Mouse (Mus musculus) cortical plate, adult 2 months (tissue): ENCODE results near the gene Tnik. TPM values are rescaled to one million over a fixed set of nuclear protein-coding genes. Genes with fewer than 3 reads are reported as not detected.
A peak's percentile ranks its signal among the peaks of the same experiment; 100 is the strongest.

Experiments used
- H3K27ac ChIP-seq: fragments of 200-500 bp; 2 replicates; pipeline ENCODE4 v1.5.1; 2012; ENCODE audit warnings: low read length, control low read depth, inconsistent platforms; ENCODE audit not compliant: insufficient read depth
- H3K4me1 ChIP-seq: fragments of 200-500 bp; 2 replicates; pipeline ENCODE4 v1.6.1; 2011; ENCODE audit warnings: low read length; ENCODE audit not compliant: control insufficient read depth, insufficient read depth
- H3K4me3 ChIP-seq: fragments of 200-500 bp; 2 replicates; pipeline ENCODE4 v1.5.1; 2011; ENCODE audit warnings: mild to moderate bottlenecking, low read length, control low read depth; ENCODE audit not compliant: insufficient read depth
- CTCF ChIP-seq: fragments of 200-500 bp; IDR thresholded peaks from 2 replicates; pipeline ENCODE4 v1.5.1; 2011; ENCODE audit warnings: mild to moderate bottlenecking, control low read depth, low read length; ENCODE audit not compliant: insufficient read depth; ENCODE audit errors: extremely low read depth
- POLR2A ChIP-seq: fragments of 200-500 bp; IDR thresholded peaks from 2 replicates; pipeline ENCODE4 v1.6.1; 2011; ENCODE audit warnings: mild to moderate bottlenecking, low read length, control low read depth; ENCODE audit not compliant: insufficient read depth; ENCODE audit errors: extremely low read depth
- polyA plus RNA-seq: library from polyadenylated mRNA; depleted of rRNA; stranded (reverse); fragments of >200 nt; gene quantifications from 2 replicates; pipeline ENCODE4 v1.2.3, GENCODE M21; 2012

Gene Tnik
- polyA plus RNA-seq, 1 experiment: 95.8 TPM

- peaks cover 15% of the 10 kb centered on the region; the same call in 1 of the 2 replicates for H3K4me1 ChIP-seq
- TF ChIP-seq POLR2A (no peak), CTCF (no peak)
- H3K4me3 ChIP-seq: no peak overlapping the region
- peak overlapping the region; percentile 91 for H3K27ac ChIP-seq
Measured at GRCm38 (mm10) chr3:28526671-28527070, 263.7 kb downstream of the Tnik start.

GRCm38 (mm10) chr3:28527231-28527630 is 264.2 kb downstream of the Tnik start:
- peak overlapping the region; percentile 91 for H3K27ac ChIP-seq
- no peak overlapping the region for H3K4me3 ChIP-seq
- TF ChIP-seq CTCF: no peak
- no peak for TF ChIP-seq POLR2A
- peaks cover 15% of the 10 kb centered on the region; the same call in 1 of the 2 replicates for H3K4me1 ChIP-seq

- Histone ChIP-seq H3K27ac (no peak overlapping the region), H3K4me3 (no peak overlapping the region), H3K4me1 (peaks cover 14% of the 10 kb centered on the region; the same call in 1 of the 2 replicates)
- TF ChIP-seq POLR2A: no peak
- no peak for TF ChIP-seq CTCF
Measured at GRCm38 (mm10) chr3:28529548-28529947, 266.5 kb downstream of the Tnik start.

- Histone ChIP-seq H3K27ac (no peak overlapping the region), H3K4me1 (peaks cover 10% of the 10 kb centered on the region; the same call in 1 of the 2 replicates), H3K4me3 (peak overlapping the region; percentile 3; the same call in 1 of the 2 replicates)
- no peak for TF ChIP-seq CTCF
- TF ChIP-seq POLR2A: 0 out of 2 replicates have a peak, but pooled peaks have one; percentile 25
Measured at GRCm38 (mm10) chr3:28531294-28531956, 268.4 kb downstream of the Tnik start.

GRCm38 (mm10) chr3:28532666-28533065 is 269.7 kb downstream of the Tnik start:
- Histone ChIP-seq H3K27ac (no peak overlapping the region), H3K4me1 (peaks cover 5% of the 10 kb centered on the region; the same call in 1 of the 2 replicates), H3K4me3 (no peak overlapping the region)
- TF ChIP-seq POLR2A: no peak
- TF ChIP-seq CTCF: no peak

GRCm38 (mm10) chr3:28540121-28540520 is 277.1 kb downstream of the Tnik start:
- Histone ChIP-seq H3K4me3 (no peak overlapping the region), H3K27ac (no peak overlapping the region)
- TF ChIP-seq CTCF (no peak), POLR2A (no peak)

GRCm38 (mm10) chr3:28542941-28543340 is 279.9 kb downstream of the Tnik start:
- no peak for TF ChIP-seq CTCF
- no peak for TF ChIP-seq POLR2A
- Histone ChIP-seq H3K4me1 (peaks cover 5% of the 10 kb centered on the region), H3K4me3 (no peak overlapping the region), H3K27ac (no peak overlapping the region)

More at GRCm38 (mm10) chr3:28540121-28540520, 277.1 kb downstream of the Tnik start:
- no peaks in the 10 kb centered on the region; the same call in 1 of the 2 replicates for H3K4me1 ChIP-seq

- no peak overlapping the region for H3K27ac ChIP-seq
- no peak overlapping the region for H3K4me3 ChIP-seq
- peaks cover 7% of the 10 kb centered on the region for H3K4me1 ChIP-seq
- TF ChIP-seq CTCF (peak; percentile 52), POLR2A (no peak)
Measured at GRCm38 (mm10) chr3:28543380-28543984, 280.5 kb downstream of the Tnik start.

- Histone ChIP-seq H3K27ac (no peak overlapping the region), H3K4me1 (peaks cover 10% of the 10 kb centered on the region), H3K4me3 (no peak overlapping the region)
- TF ChIP-seq CTCF: no peak
- no peak for TF ChIP-seq POLR2A
Measured at GRCm38 (mm10) chr3:28544345-28544869, 281.4 kb downstream of the Tnik start.

GRCm38 (mm10) chr3:28547965-28548730 is 285.1 kb downstream of the Tnik start:
- Histone ChIP-seq H3K4me3 (no peak overlapping the region), H3K27ac (no peak overlapping the region), H3K4me1 (peaks cover 22% of the 10 kb centered on the region)
- TF ChIP-seq CTCF (no peak), POLR2A (no peak)
